Mouse (Mus musculus) ES-Bruce4 (cell line): ENCODE measurements around the gene Dkk1. TPM values are rescaled to one million over a fixed set of nuclear protein-coding genes. Genes with fewer than 3 reads are reported as not detected.
"Not testable (repeated sequence)": the region's sequence is repeated elsewhere in the genome, so short reads cannot be mapped to it uniquely, and the experiment has no call there.

Experiments used
- H3K27ac ChIP-seq: 2 replicates; pipeline ENCODE4 v1.5.1; 2012; ENCODE audit warnings: low read length, inconsistent platforms; ENCODE audit not compliant: insufficient read depth
- H3K27me3 ChIP-seq: 2 replicates; pipeline ENCODE4 v1.6.1; 2012; ENCODE audit warnings: mild to moderate bottlenecking, low read length, inconsistent platforms; ENCODE audit not compliant: control insufficient read depth, poor library complexity, insufficient read depth, severe bottlenecking
- H3K36me3 ChIP-seq: 2 replicates; pipeline ENCODE4 v1.6.1; 2012; ENCODE audit warnings: inconsistent platforms, mild to moderate bottlenecking, low read length, moderate library complexity; ENCODE audit not compliant: control insufficient read depth, poor library complexity, insufficient read depth, severe bottlenecking
- H3K4me1 ChIP-seq: one replicate; pipeline ENCODE4 v1.8.1; 2011; ENCODE audit warnings: low read length; ENCODE audit not compliant: control insufficient read depth, insufficient read depth
- H3K4me3 ChIP-seq: 2 replicates; pipeline ENCODE4 v1.5.1; 2011; ENCODE audit warnings: low read depth, mild to moderate bottlenecking, low read length
- H3K9ac ChIP-seq: 2 replicates; pipeline ENCODE4 v1.6.1; 2012; ENCODE audit warnings: low read depth, mild to moderate bottlenecking, inconsistent platforms; ENCODE audit not compliant: poor library complexity, severe bottlenecking
- H3K9me3 ChIP-seq: replicated peaks from 2 replicates; pipeline ENCODE4 v1.6.1; 2012; ENCODE audit warnings: mild to moderate bottlenecking, low read length, inconsistent platforms; ENCODE audit not compliant: control insufficient read depth, poor library complexity, insufficient read depth, severe bottlenecking
- CTCF ChIP-seq: IDR thresholded peaks from one replicate; pipeline ENCODE4 v1.8.1; 2011; ENCODE audit warnings: low read depth, low read length
- EP300 ChIP-seq: IDR thresholded peaks from 2 replicates; pipeline ENCODE4 v1.6.1; 2011; ENCODE audit warnings: low read depth, low read length; ENCODE audit not compliant: insufficient read depth
- POLR2A ChIP-seq: IDR thresholded peaks from one replicate; pipeline ENCODE4 v1.8.1; 2011; ENCODE audit warnings: low read length; ENCODE audit not compliant: insufficient read depth
- polyA plus RNA-seq: library from polyadenylated mRNA; stranded (reverse); fragments of >200 nt; gene quantifications from 2 replicates; pipeline ENCODE4 v1.2.4, GENCODE M21; 2011; ENCODE audit warnings: low read depth; ENCODE audit not compliant: missing spikeins, insufficient read depth, insufficient read length

Gene Dkk1
- polyA plus RNA-seq, 1 experiment: 2.1 TPM

- no peaks in the 10 kb centered on the region for H3K27me3 ChIP-seq
- H3K4me1 ChIP-seq: peaks cover 6% of the 10 kb centered on the region
- H3K9ac ChIP-seq: no peak overlapping the region
- no peaks in the 10 kb centered on the region for H3K36me3 ChIP-seq
- no peaks in the 10 kb centered on the region for H3K9me3 ChIP-seq
- H3K4me3 ChIP-seq: no peak overlapping the region
- H3K27ac ChIP-seq: no peak overlapping the region
- TF ChIP-seq EP300 (no peak), POLR2A (no peak), CTCF (no peak)
Observed at GRCm38 (mm10) chr19:30553740-30554139, 4.3 kb upstream of the Dkk1 start.

- Histone ChIP-seq H3K9me3 (no peaks in the 10 kb centered on the region), H3K36me3 (no peaks in the 10 kb centered on the region), H3K4me3 (no peak overlapping the region), H3K27ac (no peak overlapping the region), H3K27me3 (peaks cover 4% of the 10 kb centered on the region), H3K4me1 (peaks cover 6% of the 10 kb centered on the region), H3K9ac (no peak overlapping the region)
- no peak for TF ChIP-seq CTCF
- TF ChIP-seq EP300: no peak
- no peak for TF ChIP-seq POLR2A
Observed at GRCm38 (mm10) chr19:30552260-30552659, 2.8 kb upstream of the Dkk1 start.

- Histone ChIP-seq H3K4me3 (no peak overlapping the region), H3K27me3 (peaks cover 5% of the 10 kb centered on the region), H3K4me1 (peaks cover 6% of the 10 kb centered on the region), H3K9me3 (no peaks in the 10 kb centered on the region), H3K36me3 (no peaks in the 10 kb centered on the region), H3K9ac (no peak overlapping the region), H3K27ac (no peak overlapping the region)
- no peak for TF ChIP-seq EP300
- TF ChIP-seq POLR2A: no peak
- no peak for TF ChIP-seq CTCF
Observed at GRCm38 (mm10) chr19:30549854-30550647, 586 bp upstream of the Dkk1 start.

GRCm38 (mm10) chr19:30548411-30549043, 938 bp downstream of the Dkk1 start:
- Histone ChIP-seq H3K4me1 (peaks cover 4% of the 10 kb centered on the region), H3K27ac (no peak overlapping the region), H3K36me3 (no peaks in the 10 kb centered on the region), H3K4me3 (peak overlapping the region; percentile 45), H3K9ac (no peak overlapping the region), H3K9me3 (no peaks in the 10 kb centered on the region), H3K27me3 (peaks cover 5% of the 10 kb centered on the region)
- TF ChIP-seq EP300 (no peak), CTCF (peak; percentile 6)

- not testable (repeated sequence) for H3K36me3 ChIP-seq, H3K9ac ChIP-seq, H3K27me3 ChIP-seq, H3K27ac ChIP-seq, H3K4me1 ChIP-seq, H3K9me3 ChIP-seq
- H3K4me3 ChIP-seq: peak overlapping the region; percentile 33
Observed at GRCm38 (mm10) chr19:30539365-30539941, 10.0 kb downstream of the Dkk1 start.

GRCm38 (mm10) chr19:30516771-30517170, 32.7 kb downstream of the Dkk1 start:
- H3K9me3 ChIP-seq: no peaks in the 10 kb centered on the region
- H3K9ac ChIP-seq: no peak overlapping the region
- no peak overlapping the region for H3K4me3 ChIP-seq
- no peaks in the 10 kb centered on the region for H3K36me3 ChIP-seq
- no peak overlapping the region for H3K27ac ChIP-seq
- peaks cover 2% of the 10 kb centered on the region; the same call in 1 of the 2 replicates for H3K27me3 ChIP-seq
- no peaks in the 10 kb centered on the region for H3K4me1 ChIP-seq
- TF ChIP-seq CTCF: no peak
- TF ChIP-seq POLR2A: no peak
- no peak for TF ChIP-seq EP300
